Mouse (Mus musculus) bone marrow, adult 2 months (tissue): Measurements from ENCODE around the gene Pop5.

Experiments used
- CTCF ChIP-seq: fragments of 200-500 bp; IDR thresholded peaks from 2 replicates; pipeline ENCODE4 v1.5.1; 2011; ENCODE audit warnings: low read length, control low read depth; ENCODE audit not compliant: control insufficient read depth, insufficient read depth
- POLR2A ChIP-seq: fragments of 200-500 bp; IDR thresholded peaks from 2 replicates; pipeline ENCODE4 v1.6.1; 2011; ENCODE audit warnings: low read depth, mild to moderate bottlenecking, control low read depth, low read length, borderline replicate concordance; ENCODE audit not compliant: control insufficient read depth

- TF ChIP-seq CTCF, result no peak
- no peak for TF ChIP-seq POLR2A
Observed at GRCm38 (mm10) chr5:115207244-115207643, 28.4 kb upstream of the Pop5 start.
